9 mouse cellular contexts compared by ENCODE assay signal in genomic region chr14:32161090-32161885, GRCm38 (mm10). TPM values are rescaled to one million over a fixed set of nuclear protein-coding genes. Genes with fewer than 3 reads are reported as not detected.
DNase-seq lines count a peak whose midpoint lies in the region; ATAC-seq and TF ChIP-seq lines count a peak whose summit lies in the region.
"Had no signal": no experiment of that assay in that cellular context is flagged by ENCODE, and none has a peak within 500 bp of the region (broad histone marks: within the 10 kb centered on the region; RNA-seq: fewer than 3 reads in every experiment).

No protein-coding gene starts in this region.

- DNase-seq in lung, embryonic 14.5 days = no peak
- no peak for DNase-seq in lung, postnatal 25 days (ENCODE audit: low spot score)
- no peak for DNase-seq in left cerebral cortex, postnatal 36 days (ENCODE audit: low spot score in 2 of 2)
- no peak for DNase-seq in testis, postnatal 14 days (ENCODE audit: low spot score)
- DNase-seq: adrenal gland, postnatal 14 days had no signal

- peak overlapping the region; percentile 90 for H3K4me3 ChIP-seq in lung, embryonic 14.5 days (ENCODE audit: low read depth, low read length)
- H3K4me3 ChIP-seq in embryonic fibroblast, embryonic 13.5 days (ENCODE audit: insufficient read depth, low read length) = peak overlapping the region; percentile 89
- peak overlapping the region; percentile 98 for H3K4me3 ChIP-seq in limb, embryonic 13.5 days
- H3K4me3 ChIP-seq in small intestine, adult 2 months (ENCODE audit: low read depth, low read length) = no peak overlapping the region

- peak overlapping the region; percentile 69 for H3K4me2 ChIP-seq in lung, embryonic 14.5 days
- peak overlapping the region; percentile 98 for H3K4me2 ChIP-seq in limb, embryonic 13.5 days (replicated peaks)

- no peak for TF ChIP-seq CTCF in lung, embryonic 14.5 days (IDR thresholded peaks at IDR 0.05; ENCODE audit: low read depth)
- TF ChIP-seq CTCF in embryonic fibroblast, embryonic 13.5 days (IDR thresholded peaks at IDR 0.05; ENCODE audit: borderline replicate concordance, insufficient read depth, low read length) = no peak
- no peak for TF ChIP-seq CTCF in small intestine, adult 2 months (IDR thresholded peaks at IDR 0.05; ENCODE audit: extremely low read depth, insufficient read length, insufficient replicate concordance, low read depth, low read length)

- 81% methylated on average over 12 of the region's 12 CpGs for WGBS in lung, embryonic 14.5 days
- 86% methylated on average over 12 of the region's 12 CpGs for WGBS in limb, embryonic 13.5 days
- WGBS in small intestine, adult 2 months = 32% methylated on average over 12 of the region's 12 CpGs

- no peaks in the 10 kb centered on the region for H3K9me3 ChIP-seq in lung, embryonic 14.5 days (ENCODE audit: low read depth, low read length)
- H3K9me3 ChIP-seq in limb, embryonic 13.5 days = no peaks in the 10 kb centered on the region

- peaks cover 22% of the 10 kb centered on the region for H3K4me1 ChIP-seq in lung, embryonic 14.5 days (ENCODE audit: insufficient read depth)
- H3K4me1 ChIP-seq in embryonic fibroblast, embryonic 13.5 days (ENCODE audit: control insufficient read depth, insufficient read depth, low read length) = peaks cover 3% of the 10 kb centered on the region
- H3K4me1 ChIP-seq in limb, embryonic 13.5 days = peaks cover 38% of the 10 kb centered on the region
- peaks cover 15% of the 10 kb centered on the region; the same call in 1 of the 2 replicates for H3K4me1 ChIP-seq in small intestine, adult 2 months (ENCODE audit: control insufficient read depth, insufficient read depth, insufficient read length, low read length)

- no peaks in the 10 kb centered on the region for H3K27me3 ChIP-seq in lung, embryonic 14.5 days (ENCODE audit: insufficient read depth, low read length)
- H3K27me3 ChIP-seq in limb, embryonic 13.5 days = no peaks in the 10 kb centered on the region
- no peaks in the 10 kb centered on the region for H3K27me3 ChIP-seq in small intestine, adult 2 months (ENCODE audit: control insufficient read depth, insufficient read depth, low read length)

- intact Hi-C loops in left cerebral cortex, postnatal 36 days (cut with DNase I) = no loop called here

- no peaks in the 10 kb centered on the region for H3K36me3 ChIP-seq in lung, embryonic 14.5 days (ENCODE audit: insufficient read depth)
- no peaks in the 10 kb centered on the region for H3K36me3 ChIP-seq in limb, embryonic 13.5 days
- H3K36me3 ChIP-seq in small intestine, adult 2 months (ENCODE audit: control insufficient read depth, insufficient read depth, low read length) = no peaks in the 10 kb centered on the region

- peak overlapping the region; percentile 89 for H3K9ac ChIP-seq in lung, embryonic 14.5 days
- H3K9ac ChIP-seq in limb, embryonic 13.5 days = peak overlapping the region; percentile 95

- no peak overlapping the region for H3K27ac ChIP-seq in lung, embryonic 14.5 days (ENCODE audit: low read depth)
- no peak overlapping the region for H3K27ac ChIP-seq in embryonic fibroblast, embryonic 13.5 days (ENCODE audit: insufficient read depth, low read length)
- no peak overlapping the region for H3K27ac ChIP-seq in limb, embryonic 13.5 days
- H3K27ac ChIP-seq in small intestine, adult 2 months (ENCODE audit: insufficient read depth, low read depth, low read length) = peak overlapping the region; percentile 97

- no peak for TF ChIP-seq POLR2A in embryonic fibroblast, embryonic 13.5 days (IDR thresholded peaks at IDR 0.05; ENCODE audit: low read depth, low read length)
- no peak for TF ChIP-seq POLR2A in small intestine, adult 2 months (IDR thresholded peaks at IDR 0.05; ENCODE audit: low read depth, low read length)

- ATAC-seq in lung, embryonic 14.5 days (ENCODE audit: insufficient read depth) = no peak
- no peak for ATAC-seq in limb, embryonic 13.5 days (ENCODE audit: low FRiP score, low read depth)
- no peak for ATAC-seq in inflammation-experienced regulatory T-cells, adult 6 months

RNA-seq across cellular contexts. Expression of gene Ncoa4, which starts 1.6 kb away (rescaled TPM):
- polyA plus RNA-seq in lung, embryonic 14.5 days (2014; fragmentation: Nextera tagmentation; extraction: Ambion mirVana) = 105 and 108 TPM in 2 replicates
- polyA plus RNA-seq in embryonic fibroblast, embryonic 13.5 days (2011; ENCODE audit: insufficient read length, low read depth, missing spikeins) = 84.1 and 85.6 TPM in 2 replicates
- polyA plus RNA-seq in limb, embryonic 13.5 days (2015; fragmentation: Nextera tagmentation; extraction: Ambion mirVana) = 76.0 and 80.0 TPM in 2 replicates
- 22.8 and 52.9 TPM in 2 replicates for polyA plus RNA-seq in small intestine, adult 2 months (2012; rRNA removed)
- total RNA-seq in left cerebral cortex, postnatal 36 days (2021) = 100 to 1,000 TPM; 102 to 106 TPM
- polyA plus RNA-seq in inflammation-experienced regulatory T-cells, adult 6 months (2017; shearing (Covaris generic)) = 10 to 100 TPM; 76.2 to 87.7 (median 78.3) TPM

RNA-seq across cellular contexts. Expression of gene Msmb, which starts 19.5 kb away (rescaled TPM):
- not detected in 2 replicates for polyA plus RNA-seq in lung, embryonic 14.5 days (2014; fragmentation: Nextera tagmentation; extraction: Ambion mirVana)
- not detected in 2 replicates for polyA plus RNA-seq in embryonic fibroblast, embryonic 13.5 days (2011; ENCODE audit: insufficient read length, low read depth, missing spikeins)
- polyA plus RNA-seq in limb, embryonic 13.5 days (2015; fragmentation: Nextera tagmentation; extraction: Ambion mirVana) = not detected in 2 replicates
- polyA plus RNA-seq in small intestine, adult 2 months (2012; rRNA removed) = not detected in 2 replicates
- not detected for total RNA-seq in left cerebral cortex, postnatal 36 days (2021)
- not detected for polyA plus RNA-seq in inflammation-experienced regulatory T-cells, adult 6 months (2017; shearing (Covaris generic))
- total RNA-seq: adrenal gland, postnatal 14 days had no signal

RNA-seq across cellular contexts. Expression of gene Timm23, which starts 40.4 kb away (rescaled TPM):
- 293 and 296 TPM in 2 replicates for polyA plus RNA-seq in lung, embryonic 14.5 days (2014; fragmentation: Nextera tagmentation; extraction: Ambion mirVana)
- polyA plus RNA-seq in embryonic fibroblast, embryonic 13.5 days (2011; ENCODE audit: insufficient read length, low read depth, missing spikeins) = 80.3 and 103 TPM in 2 replicates
- 285 and 295 TPM in 2 replicates for polyA plus RNA-seq in limb, embryonic 13.5 days (2015; fragmentation: Nextera tagmentation; extraction: Ambion mirVana)
- polyA plus RNA-seq in small intestine, adult 2 months (2012; rRNA removed) = 158 and 177 TPM in 2 replicates
- total RNA-seq in left cerebral cortex, postnatal 36 days (2021) = 10 to 100 TPM; 61.9 to 80.2 TPM
- 100 to 1,000 TPM; 143 to 224 (median 162) TPM for polyA plus RNA-seq in inflammation-experienced regulatory T-cells, adult 6 months (2017; shearing (Covaris generic))

RNA-seq across cellular contexts. Expression of gene Parg, which starts 40.5 kb away (rescaled TPM):
- 53.4 and 54.5 TPM in 2 replicates for polyA plus RNA-seq in lung, embryonic 14.5 days (2014; fragmentation: Nextera tagmentation; extraction: Ambion mirVana)
- polyA plus RNA-seq in embryonic fibroblast, embryonic 13.5 days (2011; ENCODE audit: insufficient read length, low read depth, missing spikeins) = 51.8 and 64.2 TPM in 2 replicates
- 48.1 and 49.5 TPM in 2 replicates for polyA plus RNA-seq in limb, embryonic 13.5 days (2015; fragmentation: Nextera tagmentation; extraction: Ambion mirVana)
- polyA plus RNA-seq in small intestine, adult 2 months (2012; rRNA removed) = 2.4 and 3.0 TPM in 2 replicates
- 10 to 100 TPM; 35.9 to 42.6 TPM for total RNA-seq in left cerebral cortex, postnatal 36 days (2021)
- 10 to 100 TPM; 17.0 to 20.9 (median 18.1) TPM for polyA plus RNA-seq in inflammation-experienced regulatory T-cells, adult 6 months (2017; shearing (Covaris generic))
